Mouse (Mus musculus) bone marrow, adult 2 months (tissue): Measurements from ENCODE around the gene Btbd10. TPM values are rescaled to one million over a fixed set of nuclear protein-coding genes. Genes with fewer than 3 reads are reported as not detected.

ENCODE experiments used
- H3K27ac ChIP-seq: fragments of 200-500 bp; 2 replicates; pipeline ENCODE4 v1.5.1; 2012; ENCODE audit warnings: low read depth, mild to moderate bottlenecking, control low read depth, inconsistent platforms, low read length; ENCODE audit not compliant: control insufficient read depth, poor library complexity, insufficient read depth
- H3K4me1 ChIP-seq: fragments of 200-500 bp; 2 replicates; pipeline ENCODE4 v1.6.1; 2011; ENCODE audit warnings: low read length; ENCODE audit not compliant: control insufficient read depth, insufficient read depth
- H3K4me3 ChIP-seq: fragments of 200-500 bp; replicated peaks from 2 replicates; pipeline ENCODE3; 2011; ENCODE audit warnings: mild to moderate bottlenecking, low read depth, low read length, control low read depth; ENCODE audit not compliant: control insufficient read depth
- CTCF ChIP-seq: fragments of 200-500 bp; IDR thresholded peaks from 2 replicates; pipeline ENCODE4 v1.5.1; 2011; ENCODE audit warnings: low read length, control low read depth; ENCODE audit not compliant: control insufficient read depth, insufficient read depth
- POLR2A ChIP-seq: fragments of 200-500 bp; IDR thresholded peaks from 2 replicates; pipeline ENCODE4 v1.6.1; 2011; ENCODE audit warnings: low read depth, mild to moderate bottlenecking, control low read depth, low read length, borderline replicate concordance; ENCODE audit not compliant: control insufficient read depth
- WGBS: fragments of 180-500 bp; shearing (Covaris S2); methylation state at CpG from one replicate; pipeline ENCODE4 v1.1.7; 2018; 5-methylcytosine and 5-hydroxymethylcytosine counted together
- polyA plus RNA-seq: library from polyadenylated mRNA; stranded (reverse); fragments of >200 nt; gene quantifications from 2 replicates; pipeline ENCODE4 v1.2.4, GENCODE M21; 2011; ENCODE audit warnings: low replicate concordance; ENCODE audit not compliant: missing spikeins, insufficient read depth, insufficient read length

The Btbd10 gene
- 10.0 and 10.4 TPM in 2 replicates for polyA plus RNA-seq

GRCm38 (mm10) chr7:113368746-113369619, at the start of gene Btbd10:
Gene Btbd10, minus strand, starts transcription at chr7:113369392.
- peak within 1 kb of the TSS; percentile 83 for H3K4me3 ChIP-seq
- peak within 1 kb of the TSS; percentile 88 for H3K27ac ChIP-seq
- WGBS = under 1% methylated on average over 64 of the region's 64 CpGs
- TF ChIP-seq POLR2A (peak; percentile 99), CTCF (no peak)
- no peaks in the 10 kb centered on the region; the same call in 1 of the 2 replicates for H3K4me1 ChIP-seq

- Histone ChIP-seq H3K4me1 (no peaks in the 10 kb centered on the region; the same call in 1 of the 2 replicates), H3K4me3 (no peak overlapping the region), H3K27ac (no peak overlapping the region)
- no peak for TF ChIP-seq CTCF
- TF ChIP-seq POLR2A = no peak
- WGBS = 79% methylated on average over 1 of the region's 1 CpGs
Observed at GRCm38 (mm10) chr7:113416536-113416935, 47.3 kb upstream of the Btbd10 start.

GRCm38 (mm10) chr7:113415256-113415655, 46.1 kb upstream of the Btbd10 start:
- H3K27ac ChIP-seq = no peak overlapping the region
- TF ChIP-seq CTCF = no peak
- no peak for TF ChIP-seq POLR2A
- no peaks in the 10 kb centered on the region; the same call in 1 of the 2 replicates for H3K4me1 ChIP-seq
- 85% methylated on average over 3 of the region's 3 CpGs for WGBS
- H3K4me3 ChIP-seq = no peak overlapping the region

DNA sequence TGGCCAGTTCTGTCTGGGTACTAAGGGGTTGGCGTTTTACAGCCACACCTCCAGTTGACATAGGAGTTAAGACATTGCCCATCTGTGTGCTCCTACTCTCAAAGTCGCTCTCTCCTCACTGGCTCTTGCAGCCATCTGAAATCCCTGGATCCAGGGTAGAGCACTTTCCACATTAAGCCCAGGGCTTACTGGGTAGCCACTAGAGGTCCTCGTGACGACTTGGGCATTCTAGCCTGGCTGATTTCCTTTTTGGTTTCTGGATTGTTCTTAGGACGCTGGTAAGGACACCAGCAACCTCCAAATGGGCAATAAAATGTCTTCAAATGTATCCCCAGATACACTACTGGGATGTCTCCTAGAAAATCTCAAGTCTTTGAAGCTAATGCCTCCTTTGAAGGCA, 39.5 kb upstream of the Btbd10 start:
- WGBS = 53% methylated on average over 5 of the region's 5 CpGs
- Histone ChIP-seq H3K4me1 (no peaks in the 10 kb centered on the region), H3K4me3 (no peak overlapping the region), H3K27ac (no peak overlapping the region)
- peak; percentile 26; the same call in 1 of the 2 replicates for TF ChIP-seq CTCF
- no peak for TF ChIP-seq POLR2A

DNA sequence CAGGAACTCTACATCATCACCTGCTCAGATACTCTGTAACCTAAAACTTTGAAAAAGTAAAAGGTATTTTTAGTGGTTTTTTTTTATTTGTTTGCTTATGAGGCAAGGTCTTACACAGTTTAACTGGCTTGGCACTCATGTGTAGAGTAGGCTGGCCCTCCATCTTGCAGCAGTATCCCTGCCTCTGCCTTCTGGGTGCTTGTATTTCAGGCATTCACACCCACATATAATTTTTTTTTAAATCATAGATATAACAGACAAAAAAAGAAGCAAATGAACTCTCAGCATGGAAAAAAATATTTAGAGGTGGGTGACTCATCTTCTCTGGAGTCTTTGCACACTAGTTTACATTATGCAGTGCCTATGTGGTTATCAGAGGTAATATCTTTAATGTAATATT, 28.9 kb upstream of the Btbd10 start:
- H3K27ac ChIP-seq = no peak overlapping the region
- H3K4me3 ChIP-seq = no peak overlapping the region
- no peak for TF ChIP-seq CTCF
- TF ChIP-seq POLR2A = no peak
- no peaks in the 10 kb centered on the region for H3K4me1 ChIP-seq

DNA sequence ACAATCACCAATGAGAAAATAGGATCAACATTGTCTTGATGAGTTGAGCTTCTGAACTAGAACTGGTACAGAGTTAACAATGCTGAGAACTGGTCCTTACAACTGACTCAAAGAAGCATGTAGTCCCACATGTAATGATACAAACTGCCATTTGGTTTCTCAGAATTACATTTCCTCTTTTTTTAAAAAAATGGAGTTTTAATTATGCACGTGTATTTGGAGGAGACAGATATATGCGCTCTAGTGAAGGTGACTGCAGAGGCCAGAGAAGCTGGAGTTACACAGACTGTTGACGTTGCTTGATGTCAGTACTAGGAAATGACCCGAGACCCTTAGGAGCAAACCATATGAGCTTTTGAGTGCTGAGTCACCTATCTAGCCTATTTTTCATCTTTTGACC, 27.5 kb upstream of the Btbd10 start:
- Histone ChIP-seq H3K27ac (no peak overlapping the region), H3K4me3 (no peak overlapping the region), H3K4me1 (no peaks in the 10 kb centered on the region)
- 60% methylated on average over 4 of the region's 4 CpGs for WGBS
- TF ChIP-seq CTCF (no peak), POLR2A (no peak)

DNA sequence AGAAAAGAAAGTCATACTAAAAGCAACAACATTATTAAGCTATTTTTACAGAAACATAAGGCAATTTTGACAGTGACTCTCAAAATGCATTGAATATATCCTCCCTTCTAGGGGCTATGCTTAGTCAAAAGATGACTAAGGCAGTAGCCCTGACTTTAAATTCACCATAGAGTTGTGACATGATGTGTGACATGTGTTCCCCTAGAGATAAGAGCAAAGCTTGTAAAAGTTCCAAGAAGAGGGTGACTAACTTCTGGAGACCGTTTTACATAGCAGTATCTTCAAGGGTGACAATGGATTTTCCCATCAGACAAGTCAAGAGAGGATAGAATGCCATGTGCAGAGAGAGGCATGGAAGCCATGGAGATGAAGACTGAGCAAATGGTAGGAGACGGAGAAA, 22.4 kb upstream of the Btbd10 start:
- no peaks in the 10 kb centered on the region for H3K4me1 ChIP-seq
- 62% methylated on average over 2 of the region's 2 CpGs for WGBS
- TF ChIP-seq POLR2A (no peak), CTCF (no peak)
- no peak overlapping the region for H3K27ac ChIP-seq
- no peak overlapping the region for H3K4me3 ChIP-seq

DNA sequence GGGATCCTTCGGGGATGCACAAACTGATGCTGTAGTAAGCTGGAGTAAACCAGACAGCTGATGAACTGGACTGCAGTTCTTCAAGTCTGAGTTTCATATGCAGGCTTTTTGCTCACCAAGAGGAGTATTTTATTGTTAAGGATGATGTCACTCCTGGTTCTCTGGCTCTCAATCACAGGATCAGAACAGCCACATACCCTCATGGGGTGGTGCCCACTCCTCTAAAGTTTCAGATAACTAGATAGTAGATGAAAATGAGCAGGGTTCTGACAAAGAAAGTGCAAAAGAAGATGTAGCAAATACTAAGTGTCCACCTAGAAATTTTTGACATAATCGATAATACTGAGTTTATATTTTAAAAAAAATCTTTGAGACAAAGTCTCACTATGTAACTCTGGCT, 19.3 kb upstream of the Btbd10 start, which contains the start of gene Pth:
Gene Pth, minus strand, starts transcription at position 101 of the 400 bp plus-strand sequence.
- no peak within 1 kb of the TSS for H3K4me3 ChIP-seq
- WGBS = 73% methylated on average over 2 of the region's 2 CpGs
- H3K27ac ChIP-seq = no peak within 1 kb of the TSS
- H3K4me1 ChIP-seq = no peaks in the 10 kb centered on the region
- no peak for TF ChIP-seq CTCF
- no peak for TF ChIP-seq POLR2A
